Mouse (Mus musculus): ENCODE results near the gene Smc5. TPM values are rescaled to one million over a fixed set of nuclear protein-coding genes. Genes with fewer than 3 reads are reported as not detected.

The Smc5 gene
- polyA plus RNA-seq, 1 experiment from 2014 or later, result 24.6 TPM

GRCm38 (mm10) chr19:23187732-23188131 is 86.0 kb downstream of the Smc5 start:
- H3K27me3 ChIP-seq (replicated peaks), result no peaks in the 10 kb centered on the region
- no peaks in the 10 kb centered on the region for H3K36me3 ChIP-seq
- no peak overlapping the region for H3K4me2 ChIP-seq
- H3K27ac ChIP-seq (replicated peaks), result no peak overlapping the region
- WGBS, result 88% methylated on average over 6 of the region's 6 CpGs
- ATAC-seq (ENCODE audit: low FRiP score), result no peak
- no peaks in the 10 kb centered on the region for H3K9me3 ChIP-seq (replicated peaks)
- H3K9ac ChIP-seq (replicated peaks), result no peak overlapping the region
- no peak overlapping the region for H3K4me3 ChIP-seq (replicated peaks)
- no peaks in the 10 kb centered on the region for H3K4me1 ChIP-seq

- Histone ChIP-seq H3K4me2 (no peak overlapping the region), H3K27ac (replicated peaks) (no peak overlapping the region), H3K9me3 (replicated peaks) (no peaks in the 10 kb centered on the region), H3K27me3 (replicated peaks) (no peaks in the 10 kb centered on the region), H3K4me3 (replicated peaks) (no peak overlapping the region), H3K4me1 (no peaks in the 10 kb centered on the region), H3K36me3 (no peaks in the 10 kb centered on the region), H3K9ac (replicated peaks) (no peak overlapping the region)
- WGBS, result 67% methylated on average over 4 of the region's 4 CpGs
- ATAC-seq (ENCODE audit: low FRiP score), result 0 out of 2 replicates have a peak, but pooled peaks have one; percentile 50
Observed at GRCm38 (mm10) chr19:23184068-23184467, 89.6 kb downstream of the Smc5 start.

GRCm38 (mm10) chr19:23183493-23183892 is 90.2 kb downstream of the Smc5 start:
- Histone ChIP-seq H3K27ac (replicated peaks) (no peak overlapping the region), H3K4me1 (no peaks in the 10 kb centered on the region), H3K9me3 (replicated peaks) (no peaks in the 10 kb centered on the region), H3K27me3 (replicated peaks) (no peaks in the 10 kb centered on the region), H3K9ac (replicated peaks) (no peak overlapping the region), H3K36me3 (no peaks in the 10 kb centered on the region), H3K4me2 (no peak overlapping the region), H3K4me3 (replicated peaks) (no peak overlapping the region)
- 97% methylated on average over 4 of the region's 4 CpGs for WGBS
- ATAC-seq (ENCODE audit: low FRiP score), result no peak

- Histone ChIP-seq H3K9me3 (replicated peaks) (no peaks in the 10 kb centered on the region), H3K36me3 (no peaks in the 10 kb centered on the region), H3K27ac (replicated peaks) (no peak overlapping the region), H3K27me3 (replicated peaks) (no peaks in the 10 kb centered on the region), H3K4me3 (replicated peaks) (no peak overlapping the region), H3K9ac (replicated peaks) (no peak overlapping the region), H3K4me1 (no peaks in the 10 kb centered on the region), H3K4me2 (no peak overlapping the region)
- no peak for ATAC-seq (ENCODE audit: low FRiP score)
- WGBS, result 96% methylated on average over 3 of the region's 3 CpGs
Observed at GRCm38 (mm10) chr19:23178533-23178932, 95.2 kb downstream of the Smc5 start.

GRCm38 (mm10) chr19:23175511-23175910 is 98.2 kb downstream of the Smc5 start:
- H3K9ac ChIP-seq (replicated peaks), result no peak overlapping the region
- H3K4me1 ChIP-seq, result no peaks in the 10 kb centered on the region
- H3K36me3 ChIP-seq, result no peaks in the 10 kb centered on the region
- H3K4me2 ChIP-seq, result no peak overlapping the region
- no peak overlapping the region for H3K4me3 ChIP-seq (replicated peaks)
- H3K9me3 ChIP-seq (replicated peaks), result no peaks in the 10 kb centered on the region
- H3K27me3 ChIP-seq (replicated peaks), result no peaks in the 10 kb centered on the region
- no peak for ATAC-seq (ENCODE audit: low FRiP score)
- no peak overlapping the region for H3K27ac ChIP-seq (replicated peaks)
- WGBS, result 72% methylated on average over 2 of the region's 2 CpGs

- no peak overlapping the region for H3K9ac ChIP-seq (replicated peaks)
- H3K4me1 ChIP-seq, result no peaks in the 10 kb centered on the region
Observed at GRCm38 (mm10) chr19:23175090-23175489, 98.6 kb downstream of the Smc5 start.

GRCm38 (mm10) chr19:23171136-23171535 is 102.6 kb downstream of the Smc5 start:
- no peaks in the 10 kb centered on the region for H3K27me3 ChIP-seq (replicated peaks)
- no peaks in the 10 kb centered on the region for H3K9me3 ChIP-seq (replicated peaks)
- no peak overlapping the region for H3K4me3 ChIP-seq (replicated peaks)
- no peak overlapping the region for H3K4me2 ChIP-seq
- no peak overlapping the region for H3K27ac ChIP-seq (replicated peaks)
- 90% methylated on average over 2 of the region's 2 CpGs for WGBS
- no peak overlapping the region for H3K9ac ChIP-seq (replicated peaks)
- H3K4me1 ChIP-seq, result no peaks in the 10 kb centered on the region
- no peaks in the 10 kb centered on the region for H3K36me3 ChIP-seq
- no peak for ATAC-seq (ENCODE audit: low FRiP score)

More at GRCm38 (mm10) chr19:23175090-23175489, 98.6 kb downstream of the Smc5 start:
- no peaks in the 10 kb centered on the region for H3K27me3 ChIP-seq (replicated peaks)
- H3K9me3 ChIP-seq (replicated peaks), result no peaks in the 10 kb centered on the region
- 84% methylated on average over 3 of the region's 3 CpGs for WGBS
- no peak overlapping the region for H3K27ac ChIP-seq (replicated peaks)
- H3K4me2 ChIP-seq, result no peak overlapping the region
- H3K36me3 ChIP-seq, result no peaks in the 10 kb centered on the region
- ATAC-seq (ENCODE audit: low FRiP score), result no peak
- H3K4me3 ChIP-seq (replicated peaks), result no peak overlapping the region

GRCm38 (mm10) chr19:23170476-23170875 is 103.2 kb downstream of the Smc5 start:
- H3K4me3 ChIP-seq (replicated peaks), result no peak overlapping the region
- H3K9me3 ChIP-seq (replicated peaks), result no peaks in the 10 kb centered on the region
- no peaks in the 10 kb centered on the region for H3K36me3 ChIP-seq
- no peak overlapping the region for H3K4me2 ChIP-seq
- no peak for ATAC-seq (ENCODE audit: low FRiP score)
- H3K27me3 ChIP-seq (replicated peaks), result no peaks in the 10 kb centered on the region
- H3K4me1 ChIP-seq, result no peaks in the 10 kb centered on the region
- H3K27ac ChIP-seq (replicated peaks), result no peak overlapping the region
- WGBS, result 90% methylated on average over 5 of the region's 5 CpGs
- H3K9ac ChIP-seq (replicated peaks), result no peak overlapping the region

GRCm38 (mm10) chr19:23169659-23170050 is 104.0 kb downstream of the Smc5 start:
- Histone ChIP-seq H3K27ac (replicated peaks) (no peak overlapping the region), H3K4me1 (no peaks in the 10 kb centered on the region), H3K27me3 (replicated peaks) (no peaks in the 10 kb centered on the region), H3K9ac (replicated peaks) (no peak overlapping the region), H3K9me3 (replicated peaks) (no peaks in the 10 kb centered on the region), H3K4me2 (no peak overlapping the region), H3K4me3 (replicated peaks) (no peak overlapping the region), H3K36me3 (no peaks in the 10 kb centered on the region)
- WGBS, result 94% methylated on average over 2 of the region's 2 CpGs
- ATAC-seq (ENCODE audit: low FRiP score), result no peak

- Histone ChIP-seq H3K4me3 (replicated peaks) (no peak overlapping the region), H3K4me1 (no peaks in the 10 kb centered on the region), H3K4me2 (no peak overlapping the region), H3K36me3 (no peaks in the 10 kb centered on the region), H3K9ac (replicated peaks) (no peak overlapping the region), H3K27me3 (replicated peaks) (no peaks in the 10 kb centered on the region), H3K9me3 (replicated peaks) (no peaks in the 10 kb centered on the region), H3K27ac (replicated peaks) (no peak overlapping the region)
- WGBS, result 76% methylated on average over 5 of the region's 5 CpGs
- no peak for ATAC-seq (ENCODE audit: low FRiP score)
Observed at GRCm38 (mm10) chr19:23168899-23169658, 104.6 kb downstream of the Smc5 start.

GRCm38 (mm10) chr19:23166550-23167284 is 107.0 kb downstream of the Smc5 start:
- WGBS, result 67% methylated on average over 11 of the region's 11 CpGs
- Histone ChIP-seq H3K36me3 (no peaks in the 10 kb centered on the region), H3K27me3 (replicated peaks) (no peaks in the 10 kb centered on the region), H3K9ac (replicated peaks) (no peak overlapping the region), H3K27ac (replicated peaks) (no peak overlapping the region), H3K9me3 (replicated peaks) (no peaks in the 10 kb centered on the region), H3K4me3 (replicated peaks) (no peak overlapping the region), H3K4me2 (no peak overlapping the region), H3K4me1 (peaks cover 9% of the 10 kb centered on the region)
- no peak for ATAC-seq (ENCODE audit: low FRiP score)

GRCm38 (mm10) chr19:23164651-23165240 is 109.0 kb downstream of the Smc5 start:
- no peaks in the 10 kb centered on the region for H3K36me3 ChIP-seq
- H3K4me3 ChIP-seq (replicated peaks), result no peak overlapping the region
- no peaks in the 10 kb centered on the region for H3K9me3 ChIP-seq (replicated peaks)
- ATAC-seq (ENCODE audit: low FRiP score), result no peak
- H3K4me2 ChIP-seq, result no peak overlapping the region
- WGBS, result 89% methylated on average over 16 of the region's 16 CpGs
- peaks cover 9% of the 10 kb centered on the region for H3K4me1 ChIP-seq
- H3K27ac ChIP-seq (replicated peaks), result no peak overlapping the region
- H3K27me3 ChIP-seq (replicated peaks), result no peaks in the 10 kb centered on the region
- H3K9ac ChIP-seq (replicated peaks), result no peak overlapping the region

Measured in neural tube, embryonic 15.5 days (tissue).